Mouse (Mus musculus) heart, postnatal 0 days (tissue): ENCODE data around the gene Cnnm3.

Experiments
- CTCF ChIP-seq: IDR thresholded peaks from 2 replicates; pipeline ENCODE4 v1.5.1; 2016; ENCODE audit warnings: antibody characterized with exemption, control low read depth, low read depth
- EP300 ChIP-seq: IDR thresholded peaks from 2 replicates; pipeline ENCODE4 v1.6.1; 2016; ENCODE audit warnings: antibody characterized with exemption, low read depth

- TF ChIP-seq CTCF (no peak), EP300 (no peak)
Observed at GRCm38 (mm10) chr1:36572140-36572700, 60.6 kb downstream of the Cnnm3 start.
